Mouse (Mus musculus) forebrain, embryonic 11.5 days (tissue): Measurements from ENCODE around the gene Rmnd5a. TPM values are rescaled to one million over a fixed set of nuclear protein-coding genes. Genes with fewer than 3 reads are reported as not detected.

ENCODE experiments used
- ATAC-seq: fragments of 200-750 bp; cut with Nextera tagmentation; replicated peaks from 2 replicates; pipeline ENCODE4 v1.8.0; 2017; ENCODE audit warnings: moderate TSS enrichment; ENCODE audit not compliant: low FRiP score
- DNase-seq: peaks from one replicate; pipeline ENCODE4 v3.0.0-alpha.2; 2017; ENCODE audit warnings: low spot score
- H3K27ac ChIP-seq: fragments of 300-500 bp; sonication (generic); 2 replicates; pipeline ENCODE4 v1.5.1; 2014; ENCODE audit warnings: low read depth, low read length
- H3K27me3 ChIP-seq: fragments of 300-500 bp; sonication (generic); 2 replicates; pipeline ENCODE4 v1.6.1; 2014; ENCODE audit warnings: mild to moderate bottlenecking, low read length, mixed read lengths; ENCODE audit not compliant: control insufficient read depth, insufficient read depth
- H3K36me3 ChIP-seq: fragments of 300-500 bp; sonication (generic); 2 replicates; pipeline ENCODE4 v1.6.1; 2014; ENCODE audit warnings: mild to moderate bottlenecking, low read length, moderate library complexity, mixed read lengths; ENCODE audit not compliant: control insufficient read depth, insufficient read depth
- H3K4me1 ChIP-seq: fragments of 300-500 bp; sonication (generic); replicated peaks from 2 replicates; pipeline ENCODE4 v1.6.1; 2014; ENCODE audit warnings: low read length, mixed read lengths; ENCODE audit not compliant: control insufficient read depth, insufficient read depth
- H3K4me2 ChIP-seq: fragments of 300-500 bp; sonication (generic); 2 replicates; pipeline ENCODE4 v1.6.1; 2014; ENCODE audit warnings: low read depth, mild to moderate bottlenecking, low read length, moderate library complexity, mixed read lengths; ENCODE audit not compliant: severe bottlenecking
- H3K4me3 ChIP-seq: fragments of 300-500 bp; sonication (generic); 2 replicates; pipeline ENCODE4 v1.5.1; 2014; ENCODE audit warnings: low read depth, low read length
- H3K9ac ChIP-seq: fragments of 300-500 bp; sonication (generic); 2 replicates; pipeline ENCODE4 v1.6.1; 2014; ENCODE audit warnings: low read length
- H3K9me3 ChIP-seq: fragments of 300-500 bp; sonication (generic); 2 replicates; pipeline ENCODE4 v1.6.1; 2016; ENCODE audit warnings: low read length, mixed read lengths; ENCODE audit not compliant: control insufficient read depth
- WGBS: fragments of 180-500 bp; shearing (Covaris S2); extraction: QIAGEN DNeasy Blood & Tissue Kit; methylation state at CpG from one replicate; pipeline ENCODE4 v1.1.7; 2014; 5-methylcytosine and 5-hydroxymethylcytosine counted together
- polyA plus RNA-seq: library from polyadenylated mRNA; unstranded; fragments of >200 nt; fragmentation: Nextera tagmentation; extraction: Ambion mirVana; gene quantifications from 2 replicates; pipeline ENCODE4 v1.2.1, GENCODE M21; 2014

Gene Rmnd5a
- polyA plus RNA-seq, 1 experiment from 2014 or later = 8.8 TPM

DNA sequence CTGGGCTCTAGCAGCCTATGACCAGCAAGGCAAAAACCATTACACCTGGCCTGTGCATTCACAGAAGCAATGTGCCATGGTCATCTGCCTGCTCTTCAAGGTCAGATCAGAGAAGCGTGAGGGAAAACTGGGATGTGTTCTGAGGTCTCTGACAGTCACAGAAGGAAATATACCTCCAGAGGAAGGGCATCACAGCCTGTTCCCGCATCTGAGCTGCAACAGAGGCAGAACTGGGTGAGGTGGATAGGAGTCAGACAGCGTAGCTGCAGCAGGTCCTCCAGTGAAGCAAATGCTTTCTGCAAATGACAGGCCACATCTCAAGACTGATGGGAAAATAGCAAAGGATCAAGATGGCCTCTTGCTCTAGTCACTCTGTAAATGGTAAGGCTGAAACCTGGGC, 101.5 kb downstream of the Rmnd5a start:
- Histone ChIP-seq H3K36me3 (no peaks in the 10 kb centered on the region), H3K9ac (no peak overlapping the region), H3K27me3 (no peaks in the 10 kb centered on the region), H3K9me3 (no peaks in the 10 kb centered on the region), H3K27ac (no peak overlapping the region), H3K4me3 (no peak overlapping the region), H3K4me2 (no peak overlapping the region), H3K4me1 (no peaks in the 10 kb centered on the region)
- WGBS = 90% methylated on average over 3 of the region's 3 CpGs
- DNase-seq (no peak), ATAC-seq (no peak)

Other genes starting within 250 kb of the Rmnd5a start
- gene Fabp1, start 240.8 kb downstream of the Rmnd5a start, polyA plus RNA-seq = not detected in 2 replicates
- gene Krcc1, start 169.0 kb downstream of the Rmnd5a start, polyA plus RNA-seq = 31.1 and 37.1 TPM in 2 replicates
- 0.17 and 0.51 TPM in 2 replicates for gene Smyd1, start 118.4 kb downstream of the Rmnd5a start, polyA plus RNA-seq
- not detected in 2 replicates for gene Cd8b1, start 117.8 kb downstream of the Rmnd5a start, polyA plus RNA-seq
- not detected in 2 replicates for gene Cd8a, start 67.2 kb downstream of the Rmnd5a start, polyA plus RNA-seq
- gene Rnf103, start 53.3 kb upstream of the Rmnd5a start, polyA plus RNA-seq = 17.9 and 18.9 TPM in 2 replicates
- 46.3 and 49.4 TPM in 2 replicates for gene Chmp3, start 103.2 kb upstream of the Rmnd5a start, polyA plus RNA-seq
- gene Kdm3a, start 192.4 kb upstream of the Rmnd5a start, polyA plus RNA-seq = 71.0 and 71.8 TPM in 2 replicates